Mouse (Mus musculus) liver, adult 2 months (tissue): Measurements from ENCODE around the gene Olfr1358.

ENCODE experiments used
- CTCF ChIP-seq: fragments of 200-500 bp; IDR thresholded peaks from 2 replicates; pipeline ENCODE4 v1.5.1; 2011; ENCODE audit warnings: low read depth, low read length, control low read depth
- POLR2A ChIP-seq: fragments of 200-500 bp; IDR thresholded peaks from 2 replicates; pipeline ENCODE4 v1.6.1; 2011; ENCODE audit warnings: low read length, control low read depth; ENCODE audit not compliant: insufficient read depth; ENCODE audit errors: extremely low read depth

- TF ChIP-seq CTCF (no peak), POLR2A (no peak)
Observed at GRCm38 (mm10) chr10:78517128-78517527, at the start of gene Olfr1358.
